Mouse (Mus musculus) R1 (cell line): ENCODE data around the gene Ring1.
A peak's percentile ranks its signal among the peaks of the same experiment; 100 is the strongest.

ENCODE experiments used
- DNase-seq: peaks from one replicate; pipeline ENCODE4 v3.0.0-alpha.2; 2018; ENCODE audit warnings: low read depth, low spot score

Gene Ring1

DNA sequence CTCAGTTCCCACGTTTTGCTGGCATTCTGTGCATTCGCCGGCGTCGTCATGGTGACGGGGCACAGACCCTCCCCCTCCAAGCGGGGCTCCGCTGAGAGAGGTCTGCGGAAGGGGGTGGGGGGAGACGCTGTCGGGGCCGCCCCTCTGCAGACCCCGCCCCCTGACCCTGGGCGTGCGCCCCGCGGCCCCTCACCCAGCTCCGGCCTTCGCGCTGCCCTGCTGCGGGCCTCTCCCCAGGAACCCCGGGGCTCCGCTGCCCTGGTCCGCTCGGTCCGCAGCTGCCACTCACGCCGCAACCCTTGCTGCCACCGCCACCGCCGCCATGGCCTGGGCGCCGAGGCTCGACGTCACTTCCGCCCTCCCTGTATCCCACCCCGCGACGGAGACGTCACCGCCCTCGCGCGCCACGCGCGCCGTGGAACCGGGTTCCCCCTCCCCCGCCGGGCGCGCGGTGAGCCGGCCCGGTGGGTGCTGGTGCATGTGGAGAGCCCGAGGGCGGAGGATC lies at the start of gene Ring1:
Gene Ring1 (minus strand): TSS at position 364 of the 505 bp plus-strand sequence.
- peak; percentile 94 for DNase-seq

DNA sequence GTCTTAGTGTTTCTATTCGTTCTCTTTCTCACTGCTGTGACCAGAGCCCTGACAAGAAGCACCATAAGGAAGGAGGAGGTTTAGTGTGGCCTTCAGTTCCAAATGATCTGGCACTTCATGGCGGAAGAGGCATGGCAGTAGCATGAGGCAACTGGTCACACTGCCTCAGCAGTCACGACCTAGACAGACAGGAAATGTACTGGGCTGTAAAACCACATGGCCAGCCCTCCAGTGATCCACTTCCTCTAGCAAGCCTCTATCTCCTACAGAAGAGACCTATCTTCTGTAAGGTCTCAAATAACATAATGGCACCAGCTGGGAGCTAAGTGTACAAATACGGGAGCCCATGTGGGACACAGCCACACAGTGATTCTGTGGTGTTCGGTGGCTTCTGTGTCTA lies 47.6 kb upstream of the Ring1 start:
- DNase-seq: no peak

DNA sequence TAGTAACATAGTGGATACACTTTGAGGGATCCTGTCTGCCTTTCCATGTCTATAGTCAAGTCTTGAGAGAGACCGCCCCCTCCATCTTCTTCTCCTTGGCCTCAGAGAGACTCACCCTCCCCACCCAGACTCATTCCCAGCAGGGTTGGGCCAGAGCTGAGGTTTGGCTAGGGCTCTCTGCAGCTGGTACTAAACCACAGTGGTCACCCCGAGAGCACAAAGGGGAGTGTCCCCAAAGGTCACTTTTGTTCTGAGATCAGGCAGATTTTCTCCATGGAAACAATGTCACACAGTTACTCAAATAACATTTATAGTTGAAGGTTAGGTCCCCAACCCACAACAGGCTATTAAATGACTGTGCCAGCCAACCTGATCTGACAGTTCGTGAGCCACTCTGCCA lies 44.4 kb upstream of the Ring1 start:
- DNase-seq: no peak

GRCm38 (mm10) chr17:34057224-34057623 lies 32.7 kb upstream of the Ring1 start:
- DNase-seq: no peak

DNA sequence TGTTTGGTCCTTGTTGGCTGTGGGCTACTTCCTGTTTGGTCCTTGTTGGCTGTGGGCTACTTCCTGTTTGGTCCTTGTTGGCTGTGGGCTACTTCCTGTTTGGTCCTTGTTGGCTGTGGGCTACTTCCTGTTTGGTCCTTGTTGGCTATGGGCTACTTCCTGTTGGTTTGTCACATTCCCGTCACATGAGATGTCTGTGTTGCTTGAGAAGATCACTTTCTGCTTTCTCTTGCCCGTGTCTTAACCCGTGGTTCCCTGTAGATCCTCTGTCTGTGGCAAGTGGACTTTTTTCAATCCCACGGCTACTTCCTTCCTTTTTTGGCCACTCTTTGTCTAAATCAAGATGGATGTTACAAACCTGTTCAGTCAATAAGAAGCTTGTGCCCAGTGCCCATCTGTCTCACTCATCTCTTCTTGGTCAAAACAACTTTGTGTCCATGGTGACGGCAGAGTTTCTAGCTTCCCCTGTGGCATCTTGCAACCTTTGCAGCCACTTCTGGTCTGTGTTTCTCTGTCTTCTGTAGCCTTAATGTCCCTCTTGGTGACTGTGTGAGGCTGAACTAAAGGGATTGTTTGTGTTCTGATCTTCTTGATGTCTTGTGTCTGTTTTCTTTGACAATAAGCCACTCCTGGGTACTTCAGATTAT lies 23.0 kb upstream of the Ring1 start:
- DNase-seq: no peak

DNA sequence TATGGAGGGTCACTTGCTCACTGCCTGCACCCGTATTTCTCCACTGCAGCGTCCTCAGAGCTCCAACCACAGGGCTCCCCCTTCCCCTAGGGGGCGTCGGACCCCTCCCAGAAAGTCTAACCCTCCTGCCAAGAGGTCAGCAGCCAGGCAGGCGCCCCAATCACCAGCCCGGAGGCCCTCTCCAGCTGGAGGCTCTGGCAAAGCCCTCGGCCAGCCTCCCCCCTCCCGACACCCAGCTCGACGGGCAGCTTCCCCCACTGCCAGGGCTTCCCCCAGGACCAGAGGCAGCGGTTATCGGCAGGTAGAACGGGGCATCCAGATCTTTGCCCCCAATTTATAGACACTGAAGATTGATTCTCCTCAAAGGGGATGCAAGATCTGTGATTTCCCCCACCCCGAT lies 21.5 kb upstream of the Ring1 start:
- no peak for DNase-seq

GRCm38 (mm10) chr17:34039562-34040450 lies 15.3 kb upstream of the Ring1 start:
- DNase-seq: no peak

DNA sequence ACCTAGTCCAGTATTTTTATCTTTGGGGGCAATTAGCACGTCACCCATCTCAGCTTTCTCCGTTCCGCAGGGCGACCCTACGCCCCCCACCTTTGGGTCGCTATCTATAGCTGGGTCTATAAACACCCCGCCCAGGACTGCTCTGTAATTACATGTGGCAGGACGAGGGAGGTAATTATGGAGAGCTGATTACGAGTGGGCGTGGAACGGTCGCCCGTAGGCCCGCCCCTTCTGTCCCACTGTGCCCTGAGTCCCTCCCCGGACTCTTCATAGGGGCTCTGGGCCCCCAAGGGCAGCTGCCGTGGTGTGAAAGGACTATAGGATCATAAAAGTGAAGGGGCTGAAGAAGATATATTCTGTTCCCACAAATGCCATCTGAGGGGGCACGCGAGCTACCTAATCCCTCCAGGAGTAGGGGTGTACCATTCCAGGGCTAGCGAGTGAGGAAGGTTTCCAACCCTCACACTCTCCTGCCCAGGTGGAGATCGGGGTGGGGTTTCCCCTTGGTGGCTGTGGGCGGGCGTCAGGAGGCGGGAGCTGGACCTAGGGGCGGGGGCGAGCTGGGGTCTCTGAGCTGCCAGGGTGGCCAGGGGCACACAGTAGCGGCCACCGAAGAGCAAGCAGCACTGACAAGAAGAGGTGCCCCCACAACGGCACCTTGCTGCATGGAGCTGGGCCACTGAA lies 14.5 kb upstream of the Ring1 start, which contains the start of gene Col11a2:
Gene Col11a2 (plus strand): TSS at position 560 of the 684 bp plus-strand sequence.
- no peak for DNase-seq

- DNase-seq: no peak
Measured at GRCm38 (mm10) chr17:34038440-34038839, 14.0 kb upstream of the Ring1 start.

DNA sequence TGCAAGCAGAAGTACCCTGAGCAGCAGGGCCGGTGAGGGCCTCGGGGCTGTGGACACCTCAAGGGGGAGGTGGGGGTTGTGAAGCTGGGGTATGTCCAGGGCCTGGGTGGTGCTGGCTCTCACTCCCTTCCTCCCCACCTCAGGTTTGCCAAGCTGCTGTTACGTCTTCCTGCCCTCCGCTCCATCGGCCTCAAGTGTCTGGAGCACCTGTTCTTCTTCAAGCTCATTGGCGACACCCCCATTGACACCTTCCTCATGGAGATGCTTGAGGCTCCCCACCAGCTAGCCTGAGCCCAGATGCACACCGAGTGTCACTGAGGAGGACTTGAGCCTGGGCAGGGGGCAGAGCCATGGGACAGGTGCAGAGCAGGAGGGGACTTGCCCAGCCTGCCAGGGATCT lies 12.8 kb upstream of the Ring1 start:
- DNase-seq: no peak

DNA sequence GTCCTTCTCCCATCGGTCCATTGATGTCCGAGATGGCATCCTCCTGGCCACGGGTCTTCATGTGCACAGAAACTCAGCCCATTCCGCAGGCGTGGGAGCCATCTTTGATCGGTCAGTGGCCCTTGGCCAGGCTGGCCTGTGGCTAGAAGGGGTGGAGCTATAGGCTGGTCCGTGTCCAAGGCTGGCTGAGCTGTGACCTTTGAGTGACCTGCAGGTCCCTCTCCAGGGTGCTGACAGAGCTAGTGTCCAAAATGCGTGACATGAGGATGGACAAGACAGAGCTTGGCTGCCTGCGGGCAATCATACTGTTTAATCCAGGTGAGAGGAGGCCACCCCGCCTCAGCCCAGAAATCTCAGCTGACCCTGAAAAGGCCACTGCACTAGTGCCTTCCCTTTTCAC lies 12.2 kb upstream of the Ring1 start:
- no peak for DNase-seq

- no peak for DNase-seq
Measured at GRCm38 (mm10) chr17:34035517-34035916, 11.0 kb upstream of the Ring1 start.

DNA sequence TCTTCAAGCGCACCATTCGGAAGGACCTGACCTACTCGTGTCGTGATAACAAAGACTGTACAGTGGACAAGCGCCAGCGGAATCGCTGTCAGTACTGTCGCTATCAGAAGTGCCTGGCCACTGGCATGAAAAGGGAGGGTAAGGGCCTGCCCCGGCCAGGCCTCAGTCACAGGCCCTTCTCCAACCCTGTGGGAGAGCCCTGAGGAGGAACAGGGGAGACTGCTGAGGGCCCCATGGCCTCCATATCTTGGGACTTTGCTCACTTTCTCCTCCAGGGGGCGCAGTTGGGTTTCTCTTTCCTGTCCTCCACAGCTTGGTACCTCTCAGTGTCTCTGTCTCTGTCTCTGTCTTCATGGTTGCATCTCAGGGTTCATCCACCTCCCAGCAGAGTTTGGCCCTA lies 9.6 kb upstream of the Ring1 start:
- peak; percentile 84 for DNase-seq

- DNase-seq: no peak
Measured at GRCm38 (mm10) chr17:34033441-34033840, 9.0 kb upstream of the Ring1 start.

GRCm38 (mm10) chr17:34032806-34033205 lies 8.3 kb upstream of the Ring1 start:
- no peak for DNase-seq

- peak; percentile 43 for DNase-seq
Measured at GRCm38 (mm10) chr17:34032174-34032632, 7.7 kb upstream of the Ring1 start.

GRCm38 (mm10) chr17:34031465-34032173 lies 7.1 kb upstream of the Ring1 start, which contains the start of the genes Slc39a7 and Rxrb:
Slc39a7 (minus strand) TSS chr17:34031682.
Rxrb (plus strand) TSS chr17:34031812.
- DNase-seq: peak; percentile 97

- no peak for DNase-seq
Measured at GRCm38 (mm10) chr17:34030861-34031326, 6.4 kb upstream of the Ring1 start.

DNA sequence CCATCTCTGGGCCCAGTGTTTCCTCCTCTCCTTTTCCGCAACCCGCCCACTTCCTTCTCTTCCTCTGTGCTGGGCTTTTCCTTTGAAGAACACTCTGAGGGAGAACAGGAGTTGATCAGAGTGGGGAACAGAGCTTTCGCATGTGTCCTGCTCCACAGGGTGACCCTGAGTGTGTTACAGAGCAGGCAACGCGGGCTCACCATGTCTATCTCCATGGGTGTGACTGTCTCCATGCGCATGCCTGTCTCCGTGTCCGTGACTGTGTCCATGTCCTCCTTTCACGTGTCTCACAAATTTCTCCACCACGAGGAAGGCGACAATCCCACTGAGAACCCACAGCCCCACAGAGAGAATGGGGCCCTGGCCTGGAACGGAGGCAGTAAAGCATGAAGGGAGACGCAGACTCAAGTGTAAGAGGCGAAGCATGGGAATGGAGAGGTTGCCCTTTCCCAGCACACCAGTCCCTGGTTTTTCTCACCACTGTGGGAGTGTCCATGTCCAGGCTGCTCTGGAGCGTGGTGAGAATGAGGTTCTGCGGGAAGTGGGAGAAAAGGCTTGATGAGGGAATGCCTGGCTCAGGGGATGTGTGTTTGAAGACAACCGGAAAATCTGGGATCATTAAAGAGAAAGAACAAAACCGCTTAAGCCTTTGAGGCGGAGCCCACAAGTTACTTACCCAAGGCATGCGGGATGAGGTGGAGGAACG lies 5.6 kb upstream of the Ring1 start:
- no peak for DNase-seq

GRCm38 (mm10) chr17:34029150-34029889 lies 4.8 kb upstream of the Ring1 start:
- no peak for DNase-seq
